Mouse (Mus musculus): ENCODE measurements around the gene Ampd3.

Ampd3 gene

GRCm38 (mm10) chr7:110834522-110834921, 66.5 kb downstream of the Ampd3 start:
- no peak for DNase-seq (ENCODE audit: low read depth, low spot score)

DNA sequence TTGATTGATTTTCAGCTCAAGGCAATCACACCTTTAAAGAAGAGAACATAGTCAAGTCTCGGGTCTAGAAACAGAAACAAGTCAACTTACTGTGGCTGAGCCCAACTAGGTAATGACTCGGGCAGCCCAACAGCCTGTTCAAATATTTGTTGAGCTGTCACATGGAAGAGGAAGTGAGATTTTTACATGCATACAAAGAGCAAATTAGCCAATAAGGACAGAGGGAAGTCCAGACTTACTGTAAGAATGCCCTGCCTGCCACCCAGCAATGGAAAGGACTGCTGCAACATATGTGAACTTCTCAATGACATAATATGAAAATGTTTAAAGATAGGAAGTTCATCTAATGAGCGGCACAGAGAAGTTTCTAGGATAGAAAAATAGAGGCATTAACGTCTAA, 72.3 kb downstream of the Ampd3 start:
- DNase-seq (ENCODE audit: low read depth, low spot score) = no peak

- peak; percentile 87 for DNase-seq (ENCODE audit: low read depth, low spot score)
Observed at GRCm38 (mm10) chr7:110843916-110844874, 76.2 kb downstream of the Ampd3 start, which contains the start of gene Rnf141. TSS of gene Rnf141 (minus strand) at chr7:110844457.

DNA sequence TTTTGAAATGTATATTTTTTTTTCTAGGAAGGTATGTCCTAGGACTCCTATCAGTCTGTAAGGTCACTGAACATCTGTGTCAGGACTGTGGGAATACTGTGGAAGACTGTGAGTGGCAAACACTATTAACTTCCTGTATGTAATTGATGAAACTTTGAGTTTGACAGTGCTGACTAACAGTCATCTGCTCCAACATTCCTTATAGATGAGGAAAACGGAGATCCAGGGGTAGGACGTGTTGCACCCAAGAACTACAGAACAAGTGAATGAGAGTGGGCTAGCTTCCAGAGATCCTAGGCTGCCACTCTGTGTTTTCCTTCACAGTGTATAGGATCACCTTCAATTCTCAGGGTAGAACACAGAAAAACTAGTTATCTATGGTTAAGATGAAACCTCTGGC, 79.3 kb downstream of the Ampd3 start:
- no peak for DNase-seq (ENCODE audit: low read depth, low spot score)

- no peak for DNase-seq (ENCODE audit: low read depth, low spot score)
Observed at GRCm38 (mm10) chr7:110848371-110848770, 80.4 kb downstream of the Ampd3 start.

- no peak for DNase-seq (ENCODE audit: low read depth, low spot score)
Observed at GRCm38 (mm10) chr7:110851541-110852203, 83.7 kb downstream of the Ampd3 start.

- DNase-seq (ENCODE audit: low read depth, low spot score) = no peak
Observed at GRCm38 (mm10) chr7:110853611-110854010, 85.6 kb downstream of the Ampd3 start.

DNA sequence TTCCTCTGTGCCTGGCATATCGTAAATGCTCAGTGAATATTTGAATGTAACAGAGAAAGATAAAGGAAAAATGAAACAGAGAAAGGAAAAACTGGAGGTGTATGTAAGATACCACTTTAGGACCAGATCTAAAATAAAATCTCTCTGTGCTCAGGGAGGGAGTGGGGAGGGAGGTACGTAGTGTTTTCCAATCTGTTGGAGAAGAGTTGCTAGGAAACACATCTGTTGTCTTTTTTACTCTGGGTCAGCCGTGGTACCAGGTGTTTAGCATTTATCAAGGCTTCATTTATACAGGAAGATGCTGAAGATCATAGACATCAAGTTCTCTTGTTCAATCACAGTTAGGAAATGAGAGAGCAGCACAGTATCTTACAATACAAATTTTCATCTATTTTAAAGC, 86.5 kb downstream of the Ampd3 start:
- no peak for DNase-seq (ENCODE audit: low read depth, low spot score)

GRCm38 (mm10) chr7:110854927-110855546, 87.0 kb downstream of the Ampd3 start:
- DNase-seq (ENCODE audit: low read depth, low spot score) = no peak

DNA sequence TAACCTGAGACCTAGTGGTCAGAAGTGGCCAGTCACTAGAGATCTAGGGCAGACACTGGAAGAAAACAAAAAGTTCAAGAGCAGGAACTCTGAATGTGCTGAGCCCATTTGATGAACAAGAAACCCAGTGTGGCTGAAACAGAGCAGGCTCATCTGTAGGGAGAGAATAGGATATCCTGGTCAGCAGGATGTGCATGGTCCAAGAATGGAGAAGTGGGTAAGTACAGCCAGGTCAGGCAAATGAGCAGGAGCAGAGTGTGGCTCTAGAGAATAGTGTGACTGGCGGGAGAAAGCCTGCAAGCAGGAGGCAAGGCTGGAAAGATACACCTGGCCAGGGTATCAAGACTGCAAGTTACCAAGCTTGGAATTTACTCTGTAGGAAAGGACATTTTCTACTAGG, 87.6 kb downstream of the Ampd3 start:
- DNase-seq (ENCODE audit: low read depth, low spot score) = no peak

DNA sequence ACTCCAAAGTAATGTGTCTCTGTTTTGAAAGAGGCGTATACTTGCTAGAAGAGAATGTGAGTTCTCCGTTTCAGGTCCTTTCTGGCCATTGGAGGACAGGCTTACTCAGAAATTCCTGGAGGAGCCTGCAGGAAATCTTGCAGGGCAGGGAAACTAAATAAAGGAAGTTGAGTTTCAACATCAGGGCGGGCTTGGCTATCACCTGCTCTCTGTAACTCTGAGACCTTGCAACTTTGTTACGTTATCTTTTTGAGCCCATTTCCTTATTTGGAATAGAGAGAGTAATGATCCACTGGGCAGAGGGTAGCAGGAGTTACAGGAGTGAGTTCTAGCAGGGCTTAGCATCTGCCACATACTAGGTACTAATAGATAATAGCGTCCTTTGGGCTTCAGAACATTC, 92.1 kb downstream of the Ampd3 start:
- DNase-seq (ENCODE audit: low read depth, low spot score) = no peak

Measured in WW6 (cell line).